Mouse (Mus musculus) liver, adult 2 months (tissue): ENCODE data around the gene Tigd3.

Experiments
- CTCF ChIP-seq: fragments of 200-500 bp; IDR thresholded peaks from 2 replicates; pipeline ENCODE4 v1.5.1; 2011; ENCODE audit warnings: low read depth, low read length, control low read depth
- POLR2A ChIP-seq: fragments of 200-500 bp; IDR thresholded peaks from 2 replicates; pipeline ENCODE4 v1.6.1; 2011; ENCODE audit warnings: low read length, control low read depth; ENCODE audit not compliant: insufficient read depth; ENCODE audit errors: extremely low read depth

DNA sequence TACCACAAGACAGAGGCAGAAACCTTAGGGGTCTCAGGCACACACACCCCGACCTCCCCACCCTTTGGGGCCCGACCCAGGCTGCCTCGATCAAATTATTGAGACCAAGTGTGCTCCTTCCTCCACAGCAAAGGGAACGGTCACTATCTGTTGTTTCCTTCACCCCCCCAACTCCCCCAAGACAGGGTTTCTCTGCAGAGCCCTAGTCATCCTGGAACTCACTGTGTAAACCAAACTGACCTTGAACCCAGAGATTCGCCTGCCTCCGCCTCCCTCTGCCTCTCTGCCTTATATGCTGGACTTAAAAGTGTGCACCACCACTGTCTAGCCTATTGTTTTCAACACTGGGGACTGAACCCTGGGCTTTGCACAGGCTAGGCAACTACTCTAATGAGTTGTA is 22.3 kb downstream of the Tigd3 start:
- TF ChIP-seq CTCF = no peak
- no peak for TF ChIP-seq POLR2A
